Mouse (Mus musculus) lung, embryonic 14.5 days (tissue): ENCODE data around the gene Ccnd3. TPM values are rescaled to one million over a fixed set of nuclear protein-coding genes. Genes with fewer than 3 reads are reported as not detected.
A peak's percentile ranks its signal among the peaks of the same experiment; 100 is the strongest.
"Not testable (repeated sequence)": the region's sequence is repeated elsewhere in the genome, so short reads cannot be mapped to it uniquely, and the experiment has no call there.

ENCODE experiments used
- ATAC-seq: fragments of 200-750 bp; cut with Nextera tagmentation; 2 replicates; pipeline ENCODE4 v1.8.0; 2017; ENCODE audit warnings: mild to moderate bottlenecking, moderate TSS enrichment, moderate library complexity; ENCODE audit not compliant: insufficient read depth
- DNase-seq: peaks from one replicate; pipeline ENCODE4 v3.0.0-alpha.2; 2015
- H3K27ac ChIP-seq: fragments of 300-500 bp; sonication (generic); 2 replicates; pipeline ENCODE4 v1.5.1; 2014; ENCODE audit warnings: low read depth, mild to moderate bottlenecking, moderate library complexity
- H3K27me3 ChIP-seq: fragments of 300-500 bp; sonication (generic); 2 replicates; pipeline ENCODE4 v1.6.1; 2014; ENCODE audit warnings: low read length, control low read depth; ENCODE audit not compliant: insufficient read depth
- H3K36me3 ChIP-seq: fragments of 300-500 bp; sonication (generic); 2 replicates; pipeline ENCODE4 v1.6.1; 2014; ENCODE audit warnings: control low read depth; ENCODE audit not compliant: insufficient read depth
- H3K4me1 ChIP-seq: fragments of 300-500 bp; sonication (generic); 2 replicates; pipeline ENCODE4 v1.6.1; 2014; ENCODE audit warnings: antibody characterized with exemption, control low read depth; ENCODE audit not compliant: insufficient read depth
- H3K4me2 ChIP-seq: fragments of 300-500 bp; sonication (generic); 2 replicates; pipeline ENCODE4 v1.6.1; 2014; ENCODE audit warnings: mild to moderate bottlenecking
- H3K4me3 ChIP-seq: fragments of 300-500 bp; sonication (generic); 2 replicates; pipeline ENCODE4 v1.5.1; 2014; ENCODE audit warnings: low read depth, low read length
- H3K9ac ChIP-seq: fragments of 300-500 bp; sonication (generic); 2 replicates; pipeline ENCODE4 v1.6.1; 2014
- H3K9me3 ChIP-seq: fragments of 300-500 bp; sonication (generic); 2 replicates; pipeline ENCODE4 v1.6.1; 2016; ENCODE audit warnings: low read depth, low read length, control low read depth
- CTCF ChIP-seq: IDR thresholded peaks from 2 replicates; pipeline ENCODE4 v1.5.1; 2016; ENCODE audit warnings: antibody characterized with exemption, low read depth
- WGBS: fragments of 180-500 bp; shearing (Covaris S2); extraction: QIAGEN DNeasy Blood & Tissue Kit; methylation state at CpG from one replicate; pipeline ENCODE4 v1.1.7; 2014; 5-methylcytosine and 5-hydroxymethylcytosine counted together
- polyA plus RNA-seq: library from polyadenylated mRNA; unstranded; fragments of >200 nt; fragmentation: Nextera tagmentation; extraction: Ambion mirVana; gene quantifications from 2 replicates; pipeline ENCODE4 v1.2.1, GENCODE M21; 2014

Gene Ccnd3
- polyA plus RNA-seq, 1 experiment from 2014 or later: 308 TPM

DNA sequence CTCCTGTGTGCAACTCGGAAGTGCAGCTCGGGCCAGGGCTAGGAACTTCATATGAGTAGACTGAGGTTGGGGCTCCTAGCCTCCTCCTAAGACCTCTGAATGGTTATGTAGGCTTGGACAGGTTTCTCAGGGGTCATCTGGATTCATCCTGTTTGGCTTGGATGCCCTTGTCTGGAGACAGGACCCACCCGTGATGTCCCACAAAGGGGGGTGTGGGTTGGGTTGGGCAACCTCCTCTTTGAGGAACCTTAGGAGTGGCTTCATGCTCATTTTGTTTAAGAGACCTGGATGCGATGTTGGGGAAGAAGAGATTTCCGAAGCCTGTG is 92.0 kb downstream of the Ccnd3 start:
- WGBS: 56% methylated on average over 5 of the region's 5 CpGs
- peaks cover 17% of the 10 kb centered on the region for H3K4me1 ChIP-seq
- TF ChIP-seq CTCF: no peak

DNA sequence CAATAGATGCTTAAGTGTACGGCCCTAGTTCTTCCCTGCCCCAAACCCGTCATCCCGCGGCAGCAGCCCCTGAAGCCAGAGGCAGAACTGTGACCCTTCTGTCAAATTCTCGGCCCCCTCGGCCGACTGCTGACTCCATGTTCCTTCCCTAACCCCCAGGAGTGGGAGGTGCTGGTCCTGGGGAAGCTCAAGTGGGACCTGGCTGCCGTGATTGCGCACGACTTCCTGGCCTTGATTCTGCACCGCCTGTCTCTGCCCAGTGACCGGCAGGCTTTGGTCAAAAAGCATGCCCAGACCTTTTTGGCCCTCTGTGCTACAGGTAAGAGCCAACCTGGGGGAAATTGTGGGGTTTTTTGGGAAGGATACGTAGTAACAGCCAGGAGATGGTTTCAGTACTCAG is 92.4 kb downstream of the Ccnd3 start:
- no peaks in the 10 kb centered on the region for H3K9me3 ChIP-seq
- peaks cover 17% of the 10 kb centered on the region for H3K4me1 ChIP-seq
- DNase-seq (no peak), ATAC-seq (no peak)
- H3K4me2 ChIP-seq: peak overlapping the region; percentile 99
- H3K27me3 ChIP-seq: no peaks in the 10 kb centered on the region
- peak overlapping the region; percentile 98 for H3K27ac ChIP-seq
- 0 out of 2 replicates have a peak overlapping the region, but pooled peaks have one; percentile 71 for H3K4me3 ChIP-seq
- peak overlapping the region; percentile 0; the same call in 1 of the 2 replicates for H3K9ac ChIP-seq
- 51% methylated on average over 13 of the region's 13 CpGs for WGBS
- TF ChIP-seq CTCF: no peak
- H3K36me3 ChIP-seq: peaks cover 70% of the 10 kb centered on the region

More for the DNA sequence above, 92.0 kb downstream of the Ccnd3 start:
- H3K9ac ChIP-seq: peak overlapping the region; percentile 89; the same call in 1 of the 2 replicates
- peak overlapping the region; percentile 99 for H3K4me2 ChIP-seq
- peak; percentile 6 for DNase-seq
- H3K36me3 ChIP-seq: peaks cover 66% of the 10 kb centered on the region
- peak overlapping the region; percentile 98 for H3K27ac ChIP-seq
- H3K4me3 ChIP-seq: peak overlapping the region; percentile 71
- ATAC-seq: no peak
- H3K9me3 ChIP-seq: no peaks in the 10 kb centered on the region
- H3K27me3 ChIP-seq: no peaks in the 10 kb centered on the region

DNA sequence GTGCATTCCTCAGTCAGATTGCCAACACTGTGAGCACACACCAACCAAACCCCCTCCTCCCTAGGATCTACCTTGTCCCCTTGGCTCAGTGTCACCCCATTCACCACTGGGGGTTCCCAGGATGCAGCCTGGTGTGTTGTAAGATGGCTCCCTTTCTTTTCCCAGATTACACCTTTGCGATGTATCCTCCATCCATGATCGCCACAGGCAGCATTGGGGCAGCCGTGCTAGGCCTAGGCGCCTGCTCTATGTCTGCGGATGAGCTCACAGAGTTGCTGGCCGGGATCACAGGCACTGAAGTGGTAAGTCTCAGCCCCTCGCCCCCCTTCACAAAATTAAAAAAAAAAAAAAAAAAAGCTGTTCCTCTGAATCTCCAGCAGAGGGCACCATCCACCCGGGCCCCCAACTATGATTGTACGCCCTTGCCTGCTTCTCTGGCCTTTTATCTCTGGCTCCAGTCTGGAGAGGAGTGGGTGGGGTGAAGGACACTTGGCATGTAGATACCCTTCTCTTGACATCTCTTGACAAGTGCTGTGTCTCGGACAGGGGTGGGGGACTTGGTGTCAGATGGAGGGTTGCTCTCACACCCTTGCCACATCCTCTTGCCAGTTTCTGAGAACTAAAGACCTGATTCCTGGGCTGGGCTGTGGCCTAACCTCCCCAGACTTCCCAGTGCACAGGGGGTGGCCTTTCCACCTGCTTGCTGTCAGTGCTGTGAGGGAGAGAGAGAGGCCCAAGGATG is 93.2 kb downstream of the Ccnd3 start:
- WGBS: 20% methylated on average over 10 of the region's 10 CpGs
- Histone ChIP-seq H3K9ac (no peak overlapping the region), H3K36me3 (peaks cover 78% of the 10 kb centered on the region), H3K27me3 (no peaks in the 10 kb centered on the region), H3K4me3 (no peak overlapping the region), H3K9me3 (no peaks in the 10 kb centered on the region), H3K27ac (peak overlapping the region; percentile 98), H3K4me1 (peaks cover 13% of the 10 kb centered on the region), H3K4me2 (peak overlapping the region; percentile 99)
- DNase-seq (peak; percentile 59), ATAC-seq (no peak)
- TF ChIP-seq CTCF: peak; percentile 80

DNA sequence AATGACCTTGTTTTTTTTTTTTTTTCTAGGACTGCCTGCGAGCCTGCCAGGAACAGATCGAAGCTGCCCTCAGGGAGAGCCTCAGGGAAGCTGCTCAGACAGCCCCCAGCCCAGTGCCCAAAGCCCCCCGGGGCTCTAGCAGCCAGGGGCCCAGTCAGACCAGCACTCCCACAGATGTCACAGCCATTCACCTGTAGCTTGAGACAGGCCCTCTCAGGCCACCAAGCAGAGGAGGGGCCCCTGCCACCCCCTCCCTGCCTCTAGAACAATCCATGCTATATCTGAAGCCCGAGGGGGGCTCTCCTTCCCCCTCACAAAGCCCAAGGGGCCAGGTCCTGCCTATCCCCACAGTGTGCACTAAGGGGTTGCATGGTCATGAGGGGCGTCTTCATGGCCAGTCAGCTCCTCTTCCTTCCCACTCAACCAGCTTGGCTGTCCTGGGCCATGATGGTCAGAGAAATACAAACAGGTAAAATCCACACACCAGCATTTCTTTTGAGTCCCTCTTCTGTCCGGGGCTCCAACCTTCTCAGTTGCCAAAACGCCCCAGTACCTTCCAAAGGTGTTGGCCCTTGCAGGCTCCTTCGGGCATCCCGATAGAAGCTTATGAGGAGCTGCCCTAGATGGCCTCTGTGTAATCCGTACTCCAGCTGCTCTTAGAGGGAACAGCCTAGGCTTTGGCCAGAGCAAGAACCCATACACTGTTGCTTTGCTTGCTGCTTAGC is 93.9 kb downstream of the Ccnd3 start:
- peaks cover 13% of the 10 kb centered on the region for H3K4me1 ChIP-seq

DNA sequence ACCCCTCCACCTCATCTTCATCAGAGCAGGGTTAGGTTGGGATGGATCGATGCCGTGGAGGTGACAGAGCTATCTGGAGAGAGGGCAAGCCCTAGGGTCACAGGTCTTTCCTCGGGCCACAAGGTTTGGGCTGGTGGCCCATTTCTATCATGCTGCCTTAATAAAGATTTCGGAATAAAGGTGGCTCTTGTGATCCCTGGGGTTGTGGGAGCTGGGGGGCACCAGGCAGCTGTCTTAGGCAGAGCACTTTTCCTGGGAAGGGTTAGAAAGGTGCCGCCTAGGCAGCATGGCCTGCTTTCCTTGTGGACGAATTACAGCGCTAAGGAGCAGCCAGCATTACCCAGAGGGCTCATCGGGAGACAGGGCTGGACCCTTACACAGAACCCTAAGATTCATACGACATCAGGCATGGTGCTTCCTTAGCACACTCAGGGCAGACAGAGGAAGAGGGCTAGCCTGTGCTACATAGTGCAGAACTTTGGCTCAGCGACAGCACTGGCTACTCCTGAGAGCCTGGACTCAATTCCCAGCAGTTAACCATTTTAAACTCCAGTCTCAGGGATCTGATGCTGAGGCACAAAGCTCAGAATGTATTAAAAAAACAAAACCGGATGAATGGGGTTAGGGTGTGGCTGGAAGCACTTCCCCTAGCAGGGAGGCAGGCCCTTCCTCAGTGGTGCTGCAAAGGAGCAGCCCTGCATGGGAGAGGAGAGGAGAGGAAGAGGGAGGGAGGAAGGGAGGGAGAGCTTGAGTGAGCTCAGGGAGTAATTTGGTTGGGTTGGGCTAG is 94.9 kb downstream of the Ccnd3 start:
- TF ChIP-seq CTCF: no peak
- 64% methylated on average over 11 of the region's 11 CpGs for WGBS
- Histone ChIP-seq H3K27ac (peak overlapping the region; percentile 43; the same call in 1 of the 2 replicates), H3K27me3 (no peaks in the 10 kb centered on the region), H3K4me1 (peaks cover 13% of the 10 kb centered on the region), H3K9ac (no peak overlapping the region), H3K36me3 (peaks cover 91% of the 10 kb centered on the region), H3K9me3 (no peaks in the 10 kb centered on the region), H3K4me3 (no peak overlapping the region), H3K4me2 (no peak overlapping the region)
- DNase-seq (peak; percentile 48), ATAC-seq (no peak)

More for the DNA sequence above, 93.9 kb downstream of the Ccnd3 start:
- H3K9me3 ChIP-seq, H3K27me3 ChIP-seq, H3K9ac ChIP-seq, H3K4me2 ChIP-seq, DNase-seq, ATAC-seq, H3K4me3 ChIP-seq: not testable (repeated sequence)
- peak overlapping the region; percentile 16; the same call in 1 of the 2 replicates for H3K27ac ChIP-seq
- WGBS: 81% methylated on average over 10 of the region's 10 CpGs
- peaks cover 82% of the 10 kb centered on the region for H3K36me3 ChIP-seq

DNA sequence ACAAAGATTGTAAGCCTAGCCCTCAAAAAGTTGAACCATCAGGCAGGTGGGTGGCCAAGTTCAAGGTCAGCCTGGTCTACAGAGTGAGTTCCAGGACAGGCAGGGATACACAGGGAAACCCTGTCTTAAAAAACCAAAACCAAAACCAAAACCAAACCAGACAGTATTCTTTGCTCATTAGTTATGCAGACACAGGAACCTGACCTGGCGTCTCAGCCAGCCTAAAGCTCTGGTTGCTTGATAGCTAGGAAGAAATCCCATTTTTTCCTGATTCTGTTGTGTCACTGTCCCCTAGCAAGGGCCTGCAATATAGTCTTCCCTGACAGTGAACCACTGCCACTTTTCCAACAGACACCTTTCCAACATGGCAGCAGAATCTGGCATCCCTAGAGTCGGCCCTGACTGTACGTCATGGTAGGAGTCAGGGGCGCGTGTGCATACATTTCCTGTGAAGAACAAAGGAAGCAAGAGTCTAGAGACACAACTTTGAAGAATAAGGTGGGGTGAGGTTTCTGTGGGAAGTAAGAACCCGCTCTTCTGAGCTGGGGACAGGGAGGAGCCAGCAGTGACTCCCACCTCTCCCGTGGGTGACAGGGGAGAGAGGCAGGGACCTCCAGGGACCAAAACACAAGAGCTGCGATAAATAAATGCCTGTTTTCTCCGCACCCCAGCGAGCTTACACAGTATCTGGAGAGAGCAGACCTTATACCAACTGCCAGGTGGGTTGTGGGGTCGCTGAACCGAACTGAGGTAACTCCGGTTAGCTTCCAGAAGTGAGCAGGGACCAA is 95.9 kb downstream of the Ccnd3 start:
- H3K4me1 ChIP-seq: peaks cover 11% of the 10 kb centered on the region
- H3K4me2 ChIP-seq: no peak overlapping the region
- H3K36me3 ChIP-seq: peaks cover 93% of the 10 kb centered on the region
- 77% methylated on average over 13 of the region's 13 CpGs for WGBS
- H3K27me3 ChIP-seq: no peaks in the 10 kb centered on the region
- no peak overlapping the region for H3K9ac ChIP-seq
- no peak for ATAC-seq
- DNase-seq: no peak
- no peak overlapping the region for H3K4me3 ChIP-seq
- no peak overlapping the region; the same call in 1 of the 2 replicates for H3K27ac ChIP-seq
- TF ChIP-seq CTCF: no peak
- no peaks in the 10 kb centered on the region for H3K9me3 ChIP-seq
